Mouse (Mus musculus) bone marrow macrophage, adult 2 months (primary cell): ENCODE measurements around the gene Cdca7l.

Experiments
- CTCF ChIP-seq: IDR thresholded peaks from 2 replicates; pipeline ENCODE4 v1.5.1; 2012; ENCODE audit warnings: low read depth, mild to moderate bottlenecking, low read length, moderate library complexity
- POLR2A ChIP-seq: IDR thresholded peaks from 2 replicates; pipeline ENCODE4 v1.6.1; 2012; ENCODE audit warnings: mild to moderate bottlenecking, low read depth, low read length, borderline replicate concordance

GRCm38 (mm10) chr12:117760373-117760772 lies 43.7 kb upstream of the Cdca7l start:
- TF ChIP-seq POLR2A: no peak
- no peak for TF ChIP-seq CTCF
